Mouse (Mus musculus): Measurements from ENCODE around the gene Dnah17. TPM values are rescaled to one million over a fixed set of nuclear protein-coding genes. Genes with fewer than 3 reads are reported as not detected.

Gene Dnah17
- total and polyA plus RNA-seq, 2 experiments = under 0.01 TPM

GRCm38 (mm10) chr11:118000565-118001215 is 129.7 kb downstream of the Dnah17 start:
- no peaks in the 10 kb centered on the region for H3K27me3 ChIP-seq (ENCODE audit: control insufficient read depth, insufficient read depth, low read length)
- H3K9ac ChIP-seq (ENCODE audit: low read depth, low read length) = no peak overlapping the region
- DNase-seq (ENCODE audit: extremely low read depth, low read depth, low spot score) = no peak

GRCm38 (mm10) chr11:118000083-118000482 is 130.4 kb downstream of the Dnah17 start:
- Histone ChIP-seq H3K27ac (replicated peaks; ENCODE audit: insufficient read depth, low read depth, low read length) (no peak overlapping the region), H3K27me3 (ENCODE audit: control insufficient read depth, insufficient read depth, low read length) (no peaks in the 10 kb centered on the region), H3K4me3 (ENCODE audit: insufficient read depth, low read depth, low read length) (no peak overlapping the region), H3K4me1 (ENCODE audit: control insufficient read depth, insufficient read depth, low read length) (no peaks in the 10 kb centered on the region), H3K36me3 (ENCODE audit: control insufficient read depth, insufficient read depth, low read length) (peaks cover 10% of the 10 kb centered on the region; the same call in 1 of the 2 replicates), H3K79me2 (ENCODE audit: control insufficient read depth, insufficient read depth, low read length) (peaks cover 30% of the 10 kb centered on the region), H3K9ac (ENCODE audit: low read depth, low read length) (no peak overlapping the region)
- WGBS = 76% methylated on average over 1 of the region's 1 CpGs
- TF ChIP-seq POLR2A (IDR thresholded peaks at IDR 0.05; ENCODE audit: extremely low read depth, insufficient read depth, low read length) (no peak), CTCF (IDR thresholded peaks at IDR 0.05; ENCODE audit: low read depth, low read length) (no peak)
- no peak for DNase-seq (ENCODE audit: extremely low read depth, low read depth, low spot score)

More at GRCm38 (mm10) chr11:118000565-118001215, 129.7 kb downstream of the Dnah17 start:
- TF ChIP-seq POLR2A (IDR thresholded peaks at IDR 0.05; ENCODE audit: extremely low read depth, insufficient read depth, low read length) = no peak
- no peak for TF ChIP-seq CTCF (IDR thresholded peaks at IDR 0.05; ENCODE audit: low read depth, low read length)
- WGBS = 92% methylated on average over 7 of the region's 7 CpGs
- no peak overlapping the region for H3K27ac ChIP-seq (replicated peaks; ENCODE audit: insufficient read depth, low read depth, low read length)
- no peaks in the 10 kb centered on the region for H3K4me1 ChIP-seq (ENCODE audit: control insufficient read depth, insufficient read depth, low read length)
- no peak overlapping the region for H3K4me3 ChIP-seq (ENCODE audit: insufficient read depth, low read depth, low read length)
- H3K79me2 ChIP-seq (ENCODE audit: control insufficient read depth, insufficient read depth, low read length) = peaks cover 28% of the 10 kb centered on the region; the same call in 1 of the 2 replicates
- H3K36me3 ChIP-seq (ENCODE audit: control insufficient read depth, insufficient read depth, low read length) = peaks cover 10% of the 10 kb centered on the region; the same call in 1 of the 2 replicates

- no peak overlapping the region for H3K27ac ChIP-seq (replicated peaks; ENCODE audit: insufficient read depth, low read depth, low read length)
- H3K27me3 ChIP-seq (ENCODE audit: control insufficient read depth, insufficient read depth, low read length) = no peaks in the 10 kb centered on the region
- H3K9ac ChIP-seq (ENCODE audit: low read depth, low read length) = no peak overlapping the region
- peaks cover 36% of the 10 kb centered on the region for H3K79me2 ChIP-seq (ENCODE audit: control insufficient read depth, insufficient read depth, low read length)
- H3K4me3 ChIP-seq (ENCODE audit: insufficient read depth, low read depth, low read length) = no peak overlapping the region
- peaks cover 4% of the 10 kb centered on the region for H3K4me1 ChIP-seq (ENCODE audit: control insufficient read depth, insufficient read depth, low read length)
- peaks cover 10% of the 10 kb centered on the region; the same call in 1 of the 2 replicates for H3K36me3 ChIP-seq (ENCODE audit: control insufficient read depth, insufficient read depth, low read length)
- TF ChIP-seq POLR2A (IDR thresholded peaks at IDR 0.05; ENCODE audit: extremely low read depth, insufficient read depth, low read length) (no peak), CTCF (IDR thresholded peaks at IDR 0.05; ENCODE audit: low read depth, low read length) (no peak)
- DNase-seq (ENCODE audit: extremely low read depth, low read depth, low spot score) = no peak
- WGBS = 30% methylated on average over 6 of the region's 6 CpGs
These were observed 131.0 kb downstream of the Dnah17 start for GRCm38 (mm10) chr11:117999260-117999934.

GRCm38 (mm10) chr11:117998356-117998755 is 132.1 kb downstream of the Dnah17 start:
- 97% methylated on average over 4 of the region's 4 CpGs for WGBS
- no peak for TF ChIP-seq CTCF (IDR thresholded peaks at IDR 0.05; ENCODE audit: low read depth, low read length)
- TF ChIP-seq POLR2A (IDR thresholded peaks at IDR 0.05; ENCODE audit: extremely low read depth, insufficient read depth, low read length) = no peak
- Histone ChIP-seq H3K27me3 (ENCODE audit: control insufficient read depth, insufficient read depth, low read length) (no peaks in the 10 kb centered on the region), H3K4me1 (ENCODE audit: control insufficient read depth, insufficient read depth, low read length) (peaks cover 12% of the 10 kb centered on the region), H3K36me3 (ENCODE audit: control insufficient read depth, insufficient read depth, low read length) (peaks cover 10% of the 10 kb centered on the region; the same call in 1 of the 2 replicates), H3K79me2 (ENCODE audit: control insufficient read depth, insufficient read depth, low read length) (peaks cover 43% of the 10 kb centered on the region), H3K4me3 (ENCODE audit: insufficient read depth, low read depth, low read length) (no peak overlapping the region), H3K9ac (ENCODE audit: low read depth, low read length) (no peak overlapping the region), H3K27ac (replicated peaks; ENCODE audit: insufficient read depth, low read depth, low read length) (no peak overlapping the region)
- DNase-seq (ENCODE audit: extremely low read depth, low read depth, low spot score) = no peak

- peaks cover 18% of the 10 kb centered on the region for H3K4me1 ChIP-seq (ENCODE audit: control insufficient read depth, insufficient read depth, low read length)
- H3K36me3 ChIP-seq (ENCODE audit: control insufficient read depth, insufficient read depth, low read length) = peaks cover 9% of the 10 kb centered on the region; the same call in 1 of the 2 replicates
- DNase-seq (ENCODE audit: extremely low read depth, low read depth, low spot score) = no peak
- H3K27me3 ChIP-seq (ENCODE audit: control insufficient read depth, insufficient read depth, low read length) = no peaks in the 10 kb centered on the region
- TF ChIP-seq CTCF (IDR thresholded peaks at IDR 0.05; ENCODE audit: low read depth, low read length) = no peak
- TF ChIP-seq POLR2A (IDR thresholded peaks at IDR 0.05; ENCODE audit: extremely low read depth, insufficient read depth, low read length) = no peak
- peaks cover 53% of the 10 kb centered on the region for H3K79me2 ChIP-seq (ENCODE audit: control insufficient read depth, insufficient read depth, low read length)
- WGBS = 85% methylated on average over 2 of the region's 2 CpGs
- H3K9ac ChIP-seq (ENCODE audit: low read depth, low read length) = no peak overlapping the region
- H3K4me3 ChIP-seq (ENCODE audit: insufficient read depth, low read depth, low read length) = no peak overlapping the region
- H3K27ac ChIP-seq (replicated peaks; ENCODE audit: insufficient read depth, low read depth, low read length) = no peak overlapping the region
These were observed 133.3 kb downstream of the Dnah17 start for GRCm38 (mm10) chr11:117997085-117997484.
